Mouse (Mus musculus): ENCODE data around the gene Rbbp4.

DNA sequence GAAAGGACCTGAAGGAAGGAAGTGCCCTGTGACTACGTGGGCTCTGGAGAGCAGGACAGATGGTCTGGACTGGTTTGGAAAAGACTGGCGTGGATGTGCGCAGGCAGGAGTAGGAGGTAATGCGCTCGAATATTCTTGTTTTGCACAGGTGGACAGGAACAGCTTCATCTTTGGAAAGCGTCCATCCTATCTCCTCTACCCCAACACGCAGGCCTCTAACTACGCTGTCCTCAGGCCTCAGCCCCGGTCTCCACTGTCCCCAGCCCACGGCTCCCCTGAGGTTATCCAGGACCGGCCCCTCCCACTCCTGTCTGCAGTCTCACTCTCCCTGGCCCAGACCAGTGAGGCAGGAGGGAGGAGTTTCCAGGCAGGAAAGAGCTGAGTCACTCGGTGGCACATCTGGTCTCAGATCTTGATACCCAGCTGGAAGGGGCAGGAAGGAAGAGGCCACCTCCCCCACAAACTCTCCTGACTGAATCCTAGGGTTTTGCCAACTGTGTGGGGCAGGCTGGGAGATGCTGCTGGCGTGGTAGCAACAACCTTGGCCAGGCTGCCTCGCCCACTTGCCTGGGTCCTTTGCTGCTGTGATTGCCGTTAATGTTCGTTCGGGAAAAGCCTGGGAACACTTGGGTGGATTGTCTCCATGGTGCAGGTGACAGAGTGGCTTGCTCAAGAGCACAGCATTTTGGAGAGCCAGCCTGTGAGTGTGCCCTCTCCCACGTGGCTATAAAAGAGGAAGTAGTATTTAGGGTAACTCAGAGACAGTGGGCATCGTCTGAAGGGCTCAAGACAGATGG, 71.7 kb downstream of the Rbbp4 start:
- TF ChIP-seq CTCF (IDR thresholded peaks at IDR 0.05; ENCODE audit: borderline replicate concordance, control insufficient read depth, extremely low read depth, insufficient read depth, low read length, poor library complexity) (no peak), POLR2A (IDR thresholded peaks at IDR 0.05; ENCODE audit: control insufficient read depth, extremely low read depth, insufficient read depth, low read length, poor library complexity) (no peak)
